Mouse (Mus musculus) macrophage (primary cell): ENCODE measurements around the gene Ccl11. TPM values are rescaled to one million over a fixed set of nuclear protein-coding genes. Genes with fewer than 3 reads are reported as not detected.

Experiments
- H3K27ac ChIP-seq: fragments of 350-480 bp; formaldehyde crosslinking; 2 replicates; pipeline ENCODE4 v1.9.0; 2021
- H3K36me3 ChIP-seq: fragments of 350-480 bp; formaldehyde crosslinking; 2 replicates; pipeline ENCODE4 v1.9.0; 2021; ENCODE audit errors: inconsistent target
- H3K4me3 ChIP-seq: fragments of 350-480 bp; formaldehyde crosslinking; 2 replicates; pipeline ENCODE4 v1.9.0; 2021; ENCODE audit errors: inconsistent target
- H3K79me2 ChIP-seq: fragments of 350-480 bp; formaldehyde crosslinking; 2 replicates; pipeline ENCODE4 v1.9.0; 2021; ENCODE audit errors: inconsistent target
- WGBS: methylation state at CpG from one replicate; pipeline ENCODE4 v1.1.7; 2026; ENCODE audit warnings: inconsistent platforms; ENCODE audit not compliant: missing documents; 5-methylcytosine and 5-hydroxymethylcytosine counted together
- polyA plus RNA-seq: library from polyadenylated mRNA; stranded (reverse); fragments of 250-400 nt; gene quantifications from 3 replicates; pipeline ENCODE4 v1.2.4, GENCODE M21; 2018; ENCODE audit warnings: inconsistent platforms
- total RNA-seq, 78 experiments: library from RNA; depleted of rRNA; stranded (reverse); fragments of 250-400 nt; gene quantifications; 1 replicate in 9 of 78; 2 replicates in 24 of 78; 3 replicates in 43 of 78; 4 replicates in 2 of 78; pipeline ENCODE4 v1.2.4; 2018; ENCODE audit warnings: inconsistent platforms in 56 of 78

Gene Ccl11
- total RNA-seq (2018; cell fraction: chromatin; rRNA removed) = not detected
- not detected for total RNA-seq (2018; cell fraction: cytosol; rRNA removed)
- 1 to 10 TPM in 1 of 26 experiments, not detected in 25; 1.2 TPM for total RNA-seq (2018; cell fraction: nucleus; rRNA removed)
- polyA plus RNA-seq = not detected in 3 replicates

DNA sequence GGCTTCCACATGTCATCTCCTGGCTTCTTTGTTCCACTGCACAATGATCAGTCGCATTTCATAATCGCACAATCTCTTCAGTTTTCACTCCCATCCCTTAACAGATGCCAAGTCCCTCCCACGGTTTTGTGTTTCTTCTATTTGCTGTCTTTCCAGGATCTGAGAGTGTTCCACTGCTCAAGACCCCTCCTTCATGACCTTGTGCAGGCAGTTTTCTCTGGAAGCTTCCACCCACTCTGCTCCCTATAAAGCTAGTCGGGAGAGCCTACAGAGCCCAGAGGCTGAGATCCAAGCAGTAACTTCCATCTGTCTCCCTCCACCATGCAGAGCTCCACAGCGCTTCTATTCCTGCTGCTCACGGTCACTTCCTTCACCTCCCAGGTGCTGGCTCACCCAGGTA, at the start of gene Ccl11:
Gene Ccl11 (plus strand): TSS at position 178 of the 400 bp plus-strand sequence.
- Histone ChIP-seq H3K4me3 (no peak within 1 kb of the TSS), H3K36me3 (no peaks in the 10 kb centered on the region), H3K79me2 (no peaks in the 10 kb centered on the region), H3K27ac (no peak within 1 kb of the TSS)
- 93% methylated on average over 6 of the region's 6 CpGs for WGBS

- WGBS = 97% methylated on average over 3 of the region's 3 CpGs
- no peaks in the 10 kb centered on the region for H3K36me3 ChIP-seq
- no peaks in the 10 kb centered on the region for H3K79me2 ChIP-seq
- no peak overlapping the region for H3K4me3 ChIP-seq
- peak overlapping the region; percentile 29 for H3K27ac ChIP-seq
These were observed 47.5 kb upstream of the Ccl11 start for GRCm38 (mm10) chr11:82010115-82010514.

GRCm38 (mm10) chr11:82011411-82012193, 46.0 kb upstream of the Ccl11 start:
- Histone ChIP-seq H3K36me3 (no peaks in the 10 kb centered on the region), H3K79me2 (no peaks in the 10 kb centered on the region), H3K4me3 (no peak overlapping the region), H3K27ac (no peak overlapping the region)
- 87% methylated on average over 8 of the region's 8 CpGs for WGBS

- no peak overlapping the region for H3K27ac ChIP-seq
- WGBS = 45% methylated on average over 1 of the region's 1 CpGs
- H3K79me2 ChIP-seq = no peaks in the 10 kb centered on the region
- H3K4me3 ChIP-seq = no peak overlapping the region
- no peaks in the 10 kb centered on the region for H3K36me3 ChIP-seq
These were observed 43.9 kb upstream of the Ccl11 start for GRCm38 (mm10) chr11:82013756-82014155.

- no peaks in the 10 kb centered on the region for H3K36me3 ChIP-seq
- no peaks in the 10 kb centered on the region for H3K79me2 ChIP-seq
- H3K27ac ChIP-seq = peak overlapping the region; percentile 33; the same call in 1 of the 2 replicates
- WGBS = 32% methylated on average over 2 of the region's 2 CpGs
- H3K4me3 ChIP-seq = no peak overlapping the region
These were observed 42.6 kb upstream of the Ccl11 start for GRCm38 (mm10) chr11:82015066-82015465.

GRCm38 (mm10) chr11:82016181-82016780, 41.3 kb upstream of the Ccl11 start:
- no peak overlapping the region for H3K4me3 ChIP-seq
- H3K27ac ChIP-seq = peak overlapping the region; percentile 33
- H3K79me2 ChIP-seq = no peaks in the 10 kb centered on the region
- H3K36me3 ChIP-seq = no peaks in the 10 kb centered on the region
- WGBS = 69% methylated on average over 3 of the region's 3 CpGs

DNA sequence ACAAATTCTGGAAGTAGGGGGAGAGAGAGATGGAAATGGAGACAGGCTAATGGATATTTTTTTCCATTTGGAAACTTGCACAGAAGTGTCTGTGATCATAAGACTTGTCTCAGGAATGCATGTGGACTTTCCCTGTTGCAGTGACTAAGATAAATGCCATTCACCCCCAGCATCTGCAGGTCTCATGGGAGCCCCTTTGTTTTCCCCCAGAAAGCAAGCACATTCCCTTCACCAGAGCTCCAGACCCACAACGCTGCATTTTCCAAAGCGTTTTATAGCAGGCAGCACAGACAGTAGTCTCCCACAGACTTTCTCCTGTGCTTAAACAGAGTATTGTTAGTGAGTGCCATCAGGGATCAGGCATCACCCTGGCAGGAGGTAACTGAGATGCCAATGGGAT, 38.2 kb upstream of the Ccl11 start:
- Histone ChIP-seq H3K36me3 (no peaks in the 10 kb centered on the region), H3K27ac (no peak overlapping the region), H3K79me2 (no peaks in the 10 kb centered on the region), H3K4me3 (no peak overlapping the region)
- WGBS = 84% methylated on average over 2 of the region's 2 CpGs

GRCm38 (mm10) chr11:82019793-82020192, 37.8 kb upstream of the Ccl11 start:
- Histone ChIP-seq H3K4me3 (no peak overlapping the region), H3K36me3 (no peaks in the 10 kb centered on the region), H3K27ac (no peak overlapping the region), H3K79me2 (no peaks in the 10 kb centered on the region)

GRCm38 (mm10) chr11:82021406-82021805, 36.2 kb upstream of the Ccl11 start:
- Histone ChIP-seq H3K27ac (peak overlapping the region; percentile 25), H3K36me3 (no peaks in the 10 kb centered on the region), H3K4me3 (no peak overlapping the region), H3K79me2 (no peaks in the 10 kb centered on the region)
- 30% methylated on average over 3 of the region's 3 CpGs for WGBS

DNA sequence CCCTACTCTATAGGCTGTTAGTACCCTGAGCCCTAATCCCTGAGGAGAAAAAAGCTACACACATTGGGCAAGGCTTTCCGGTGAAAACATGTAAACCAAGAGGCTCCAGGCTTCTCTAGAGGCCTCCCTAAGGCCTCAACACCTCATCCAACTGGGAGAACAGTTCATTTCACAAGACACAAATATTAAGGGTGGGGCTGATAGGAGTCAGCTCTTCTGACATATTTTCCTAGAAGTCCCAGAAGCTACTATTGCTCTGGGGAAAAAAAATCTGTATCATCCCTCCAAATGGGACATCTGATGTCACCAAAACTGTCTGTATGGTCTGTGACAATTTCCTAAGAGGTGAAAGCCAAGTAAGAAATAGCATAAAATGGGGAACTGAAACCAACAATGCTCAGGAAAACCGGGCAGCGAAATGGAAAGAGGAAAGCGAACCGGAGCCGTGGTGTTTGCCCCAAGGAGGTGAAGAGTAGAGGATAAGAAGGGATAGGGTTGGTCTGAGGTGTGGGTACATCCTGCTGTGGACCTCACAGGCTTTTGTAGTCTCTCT, 35.0 kb upstream of the Ccl11 start:
- Histone ChIP-seq H3K4me3 (no peak overlapping the region), H3K27ac (peak overlapping the region; percentile 94), H3K36me3 (no peaks in the 10 kb centered on the region), H3K79me2 (no peaks in the 10 kb centered on the region)
- WGBS = 14% methylated on average over 6 of the region's 6 CpGs

DNA sequence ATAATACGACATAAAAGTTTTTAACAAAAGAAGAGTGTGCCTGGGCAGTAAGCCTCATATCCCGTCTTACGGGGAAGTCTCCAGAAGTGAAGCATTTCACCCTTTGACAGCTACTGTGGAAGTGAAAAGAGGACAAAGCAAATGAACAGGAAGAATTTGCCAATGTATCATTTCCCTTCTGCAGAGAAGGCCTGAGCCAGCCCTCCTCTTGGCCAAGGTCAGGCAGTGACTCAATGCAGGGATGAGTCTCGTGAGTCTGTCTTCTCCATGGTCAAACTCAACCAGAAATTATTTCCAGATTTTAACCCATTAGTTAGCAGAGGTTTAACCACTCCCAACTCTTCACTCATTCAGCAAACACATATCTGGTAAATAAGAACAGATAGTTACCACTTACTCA, 33.9 kb upstream of the Ccl11 start:
- Histone ChIP-seq H3K27ac (peak overlapping the region; percentile 94), H3K4me3 (no peak overlapping the region), H3K79me2 (no peaks in the 10 kb centered on the region), H3K36me3 (no peaks in the 10 kb centered on the region)
- 9% methylated on average over 4 of the region's 4 CpGs for WGBS

GRCm38 (mm10) chr11:82030171-82030570, 27.5 kb upstream of the Ccl11 start:
- no peaks in the 10 kb centered on the region for H3K36me3 ChIP-seq
- 95% methylated on average over 2 of the region's 2 CpGs for WGBS
- H3K79me2 ChIP-seq = no peaks in the 10 kb centered on the region
- no peak overlapping the region for H3K27ac ChIP-seq
- H3K4me3 ChIP-seq = no peak overlapping the region

- peak overlapping the region; percentile 66 for H3K27ac ChIP-seq
These were observed 25.5 kb upstream of the Ccl11 start for GRCm38 (mm10) chr11:82032136-82032535.

GRCm38 (mm10) chr11:82032678-82033344, 24.8 kb upstream of the Ccl11 start:
- peak overlapping the region; percentile 66 for H3K27ac ChIP-seq
- H3K79me2 ChIP-seq = peaks cover 19% of the 10 kb centered on the region
- no peaks in the 10 kb centered on the region for H3K36me3 ChIP-seq
- no peak overlapping the region for H3K4me3 ChIP-seq
- 72% methylated on average over 8 of the region's 8 CpGs for WGBS

More at GRCm38 (mm10) chr11:82032136-82032535, 25.5 kb upstream of the Ccl11 start:
- no peak overlapping the region for H3K4me3 ChIP-seq
- peaks cover 17% of the 10 kb centered on the region for H3K79me2 ChIP-seq
- no peaks in the 10 kb centered on the region for H3K36me3 ChIP-seq
